Mouse (Mus musculus): ENCODE data around the gene Elmod3. TPM values are rescaled to one million over a fixed set of nuclear protein-coding genes. Genes with fewer than 3 reads are reported as not detected.

Gene Elmod3
- total RNA-seq, 2 experiments from 2014 or later = 11.3 to 19.8 TPM

- DNase-seq (ENCODE audit: low spot score) = no peak
- intact Hi-C loops (cut with DNase I) = no loop called here
Observed at GRCm38 (mm10) chr6:72581625-72582382, 16.4 kb downstream of the Elmod3 start.

- intact Hi-C loops (cut with DNase I) = no loop called here
- no peak for DNase-seq (ENCODE audit: low spot score)
Observed at GRCm38 (mm10) chr6:72576041-72576440, 22.2 kb downstream of the Elmod3 start.

GRCm38 (mm10) chr6:72571826-72572225, 26.4 kb downstream of the Elmod3 start:
- no peak for DNase-seq (ENCODE audit: low spot score)
- intact Hi-C loops (cut with DNase I) = loop anchor here (2.0 kb wide), 1 partner anchor 27 kb away; the partner anchor contains the start of genes Elmod3 and Retsat

- intact Hi-C loops (cut with DNase I) = loop anchor here (2.0 kb wide), 1 partner anchor 28 kb away; the partner anchor contains the start of genes Elmod3 and Retsat
- no peak for DNase-seq (ENCODE audit: low spot score)
Observed at GRCm38 (mm10) chr6:72570644-72571397, 27.4 kb downstream of the Elmod3 start.

- no peak for DNase-seq (ENCODE audit: low spot score)
- intact Hi-C loops (cut with DNase I) = no loop called here
Observed at GRCm38 (mm10) chr6:72568736-72569135, 29.5 kb downstream of the Elmod3 start.

- intact Hi-C loops (cut with DNase I) = loop anchor here (2.0 kb wide), 1 partner anchor 139 kb away; no protein-coding TSS in a partner anchor
Observed at GRCm38 (mm10) chr6:72567508-72567907, 30.7 kb downstream of the Elmod3 start.

GRCm38 (mm10) chr6:72566044-72566443, 32.2 kb downstream of the Elmod3 start:
- intact Hi-C loops (cut with DNase I) = loop anchor here (1.0 to 2.0 kb wide), 2 partner anchors 31 to 137 kb away; no protein-coding TSS in a partner anchor
- peak; percentile 63 for DNase-seq (ENCODE audit: low spot score)

More at GRCm38 (mm10) chr6:72567508-72567907, 30.7 kb downstream of the Elmod3 start:
- no peak for DNase-seq (ENCODE audit: low spot score)

GRCm38 (mm10) chr6:72565506-72565905, 32.7 kb downstream of the Elmod3 start:
- DNase-seq (ENCODE audit: low spot score) = no peak
- intact Hi-C loops (cut with DNase I) = no loop called here

- intact Hi-C loops (cut with DNase I) = no loop called here
- no peak for DNase-seq (ENCODE audit: low spot score)
Observed at GRCm38 (mm10) chr6:72562894-72563293, 35.3 kb downstream of the Elmod3 start.

- no peak for DNase-seq (ENCODE audit: low spot score)
- intact Hi-C loops (cut with DNase I) = no loop called here
Observed at GRCm38 (mm10) chr6:72562486-72562885, 35.7 kb downstream of the Elmod3 start.

GRCm38 (mm10) chr6:72560801-72561200, 37.4 kb downstream of the Elmod3 start:
- intact Hi-C loops (cut with DNase I) = no loop called here
- no peak for DNase-seq (ENCODE audit: low spot score)

GRCm38 (mm10) chr6:72553079-72553412, 45.2 kb downstream of the Elmod3 start:
- intact Hi-C loops (cut with DNase I) = no loop called here
- no peak for DNase-seq (ENCODE audit: low spot score)

GRCm38 (mm10) chr6:72552171-72553078, 45.8 kb downstream of the Elmod3 start:
- intact Hi-C loops (cut with DNase I) = no loop called here
- peak; percentile 76 for DNase-seq (ENCODE audit: low spot score)

- intact Hi-C loops (cut with DNase I) = no loop called here
- DNase-seq (ENCODE audit: low spot score) = no peak
Observed at GRCm38 (mm10) chr6:72550503-72551100, 47.6 kb downstream of the Elmod3 start.

GRCm38 (mm10) chr6:72550025-72550424, 48.2 kb downstream of the Elmod3 start:
- DNase-seq (ENCODE audit: low spot score) = no peak
- intact Hi-C loops (cut with DNase I) = no loop called here

GRCm38 (mm10) chr6:72549041-72549580, 49.1 kb downstream of the Elmod3 start:
- peak; percentile 46 for DNase-seq (ENCODE audit: low spot score)
- intact Hi-C loops (cut with DNase I) = no loop called here

GRCm38 (mm10) chr6:72547862-72548261, 50.4 kb downstream of the Elmod3 start:
- intact Hi-C loops (cut with DNase I) = no loop called here
- no peak for DNase-seq (ENCODE audit: low spot score)

GRCm38 (mm10) chr6:72547121-72547520, 51.1 kb downstream of the Elmod3 start:
- intact Hi-C loops (cut with DNase I) = no loop called here
- DNase-seq (ENCODE audit: low spot score) = no peak

- DNase-seq (ENCODE audit: low spot score) = no peak
- intact Hi-C loops (cut with DNase I) = no loop called here
Observed at GRCm38 (mm10) chr6:72545377-72545776, 52.8 kb downstream of the Elmod3 start.

Data from heart, postnatal 25 days (tissue).